Mouse (Mus musculus): ENCODE results near the gene Prim1. TPM values are rescaled to one million over a fixed set of nuclear protein-coding genes. Genes with fewer than 3 reads are reported as not detected.

Prim1 gene
- polyA plus RNA-seq, 1 experiment from 2014 or later: 61.6 TPM

DNA sequence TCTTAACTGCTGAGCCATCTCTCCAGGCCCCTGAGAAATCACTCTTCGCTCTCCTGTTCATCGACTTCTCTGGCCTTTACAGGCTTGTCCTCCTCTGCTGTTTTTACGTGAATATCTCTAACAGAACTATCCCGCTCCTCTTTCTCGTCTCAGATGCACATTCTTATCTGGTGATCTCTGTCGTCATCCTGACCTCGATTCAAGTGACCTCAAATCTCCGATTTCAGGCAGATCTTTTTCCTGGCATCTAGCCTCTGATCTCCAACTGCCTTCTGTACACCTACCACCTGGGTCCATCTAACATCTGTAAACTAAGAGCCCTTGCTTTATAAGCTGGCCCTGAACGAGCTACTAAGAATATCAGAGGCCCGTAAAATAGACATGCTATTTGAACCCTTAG is 10.1 kb upstream of the Prim1 start:
- H3K4me1 ChIP-seq: no peaks in the 10 kb centered on the region
- no peak overlapping the region for H3K27ac ChIP-seq (replicated peaks)
- no peaks in the 10 kb centered on the region for H3K27me3 ChIP-seq
- H3K4me3 ChIP-seq: no peak overlapping the region
- 87% methylated on average over 10 of the region's 10 CpGs for WGBS
- no peak overlapping the region for H3K9ac ChIP-seq (replicated peaks)
- ATAC-seq (replicated peaks): no peak
- H3K4me2 ChIP-seq (replicated peaks): no peak overlapping the region
- H3K36me3 ChIP-seq: no peaks in the 10 kb centered on the region
- H3K9me3 ChIP-seq: no peaks in the 10 kb centered on the region

DNA sequence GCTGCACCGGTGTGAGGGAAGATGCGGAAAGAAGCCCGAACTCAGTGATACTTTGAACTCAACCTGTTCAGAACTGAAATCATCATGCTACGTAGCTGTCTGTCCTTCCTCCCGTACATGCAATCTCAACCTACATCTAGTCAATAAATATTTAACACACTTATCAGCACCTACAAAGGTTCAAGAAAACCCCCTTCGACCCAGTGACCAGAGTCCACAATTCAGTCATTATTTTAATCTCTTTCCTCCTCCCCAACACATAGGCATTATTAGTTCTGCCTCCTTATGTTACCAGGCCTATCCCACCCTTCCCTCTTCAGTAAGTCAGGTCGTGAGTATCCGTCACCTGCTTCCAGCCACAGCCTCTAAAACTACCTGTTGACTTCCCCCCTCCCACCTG is 9.5 kb upstream of the Prim1 start:
- Histone ChIP-seq H3K27ac (replicated peaks) (no peak overlapping the region), H3K4me3 (no peak overlapping the region), H3K9ac (replicated peaks) (no peak overlapping the region), H3K4me2 (replicated peaks) (no peak overlapping the region), H3K4me1 (no peaks in the 10 kb centered on the region), H3K27me3 (no peaks in the 10 kb centered on the region), H3K9me3 (no peaks in the 10 kb centered on the region), H3K36me3 (no peaks in the 10 kb centered on the region)
- ATAC-seq (replicated peaks): no peak
- 90% methylated on average over 8 of the region's 8 CpGs for WGBS

DNA sequence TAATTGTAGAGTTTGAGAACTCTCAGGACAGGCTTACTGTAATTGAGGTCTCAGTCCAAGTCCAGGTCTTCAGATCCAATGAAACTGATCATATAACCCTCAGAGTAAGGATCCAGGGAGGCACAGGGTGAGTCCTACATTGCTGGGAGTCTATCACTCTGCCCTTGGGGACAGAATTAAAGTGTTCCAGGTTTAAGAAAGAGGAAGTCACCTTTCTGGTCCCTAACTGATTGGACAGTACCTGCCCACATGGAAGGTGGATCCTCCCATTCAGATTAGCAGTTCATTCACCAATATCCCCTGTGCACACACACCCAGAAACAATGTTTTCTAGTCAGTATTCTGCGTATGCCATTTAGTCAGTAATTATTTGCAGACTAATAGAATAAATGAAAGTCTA is 7.5 kb upstream of the Prim1 start, which contains the start of gene Hsd17b6:
TSS of gene Hsd17b6 (minus strand) at position 166 of the 400 bp plus-strand sequence.
- Histone ChIP-seq H3K9me3 (no peaks in the 10 kb centered on the region), H3K4me1 (no peaks in the 10 kb centered on the region), H3K27ac (replicated peaks) (no peak within 1 kb of the TSS), H3K4me3 (no peak within 1 kb of the TSS), H3K4me2 (replicated peaks) (no peak within 1 kb of the TSS), H3K27me3 (no peaks in the 10 kb centered on the region), H3K36me3 (no peaks in the 10 kb centered on the region), H3K9ac (replicated peaks) (no peak within 1 kb of the TSS)
- no peak for ATAC-seq (replicated peaks)
- WGBS: 83% methylated on average over 1 of the region's 1 CpGs

DNA sequence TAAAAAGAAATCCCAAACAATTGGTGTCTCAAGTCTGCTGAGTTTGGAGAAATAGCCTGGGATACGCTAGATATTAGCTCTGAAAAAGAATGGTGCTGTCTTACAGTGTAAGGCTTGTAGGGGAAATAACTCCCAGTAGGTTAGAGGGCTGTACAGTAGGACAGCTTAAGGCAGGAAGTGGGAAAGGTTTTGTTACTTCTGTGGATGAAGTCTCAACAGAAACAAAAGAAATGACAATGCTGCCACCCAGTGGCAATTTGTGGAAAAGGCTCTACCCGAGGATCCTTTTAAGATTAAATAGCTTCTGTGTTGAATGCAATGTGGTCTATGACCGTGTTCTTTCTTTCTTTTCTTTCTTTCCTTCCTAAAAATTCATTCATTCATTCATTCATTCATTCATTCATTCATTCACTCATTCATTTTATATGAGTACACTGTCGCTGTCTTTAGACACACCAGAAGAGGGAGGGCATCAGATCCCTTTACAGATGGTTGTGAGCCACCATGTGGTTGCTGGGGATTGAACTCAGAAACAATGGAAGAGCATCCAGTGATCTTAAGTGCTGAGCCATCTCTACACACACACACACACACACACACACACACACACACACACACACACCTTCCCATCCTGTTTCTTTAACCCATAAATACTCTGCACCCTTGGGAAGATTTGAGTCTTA is 6.6 kb upstream of the Prim1 start:
- H3K27ac ChIP-seq (replicated peaks): no peak overlapping the region
- 5% methylated on average over 4 of the region's 4 CpGs for WGBS
- peak; percentile 81 for ATAC-seq (replicated peaks)

DNA sequence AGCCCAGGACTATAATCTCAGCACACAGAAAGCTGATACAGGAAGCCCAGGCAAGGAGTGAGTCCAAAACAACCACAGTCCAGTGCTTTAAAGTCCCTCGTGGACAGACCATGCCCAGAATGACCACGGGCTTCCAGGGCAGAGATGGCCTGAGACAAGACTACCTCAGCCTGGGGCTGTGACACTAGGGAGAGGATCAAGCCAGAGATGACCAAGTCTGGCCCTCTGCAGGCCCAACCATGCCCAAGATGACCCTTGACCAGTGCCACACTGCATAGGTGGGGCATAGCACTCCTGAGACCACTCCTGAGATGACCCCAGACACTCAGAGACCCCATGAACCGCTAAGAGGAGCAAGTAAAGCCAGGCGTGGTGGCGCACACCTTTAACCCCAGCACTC is 5.2 kb upstream of the Prim1 start:
- WGBS: 78% methylated on average over 5 of the region's 5 CpGs
- no peaks in the 10 kb centered on the region for H3K36me3 ChIP-seq
- no peak overlapping the region for H3K27ac ChIP-seq (replicated peaks)
- no peak for ATAC-seq (replicated peaks)
- H3K27me3 ChIP-seq: no peaks in the 10 kb centered on the region
- no peaks in the 10 kb centered on the region for H3K4me1 ChIP-seq
- H3K9ac ChIP-seq (replicated peaks): no peak overlapping the region
- no peak overlapping the region for H3K4me2 ChIP-seq (replicated peaks)
- no peaks in the 10 kb centered on the region for H3K9me3 ChIP-seq
- H3K4me3 ChIP-seq: no peak overlapping the region

More for the DNA sequence above, 6.6 kb upstream of the Prim1 start:
- Histone ChIP-seq H3K4me3 (no peak overlapping the region), H3K27me3 (no peaks in the 10 kb centered on the region), H3K36me3 (no peaks in the 10 kb centered on the region), H3K4me1 (no peaks in the 10 kb centered on the region), H3K9ac (replicated peaks) (no peak overlapping the region), H3K4me2 (replicated peaks) (no peak overlapping the region), H3K9me3 (no peaks in the 10 kb centered on the region)

DNA sequence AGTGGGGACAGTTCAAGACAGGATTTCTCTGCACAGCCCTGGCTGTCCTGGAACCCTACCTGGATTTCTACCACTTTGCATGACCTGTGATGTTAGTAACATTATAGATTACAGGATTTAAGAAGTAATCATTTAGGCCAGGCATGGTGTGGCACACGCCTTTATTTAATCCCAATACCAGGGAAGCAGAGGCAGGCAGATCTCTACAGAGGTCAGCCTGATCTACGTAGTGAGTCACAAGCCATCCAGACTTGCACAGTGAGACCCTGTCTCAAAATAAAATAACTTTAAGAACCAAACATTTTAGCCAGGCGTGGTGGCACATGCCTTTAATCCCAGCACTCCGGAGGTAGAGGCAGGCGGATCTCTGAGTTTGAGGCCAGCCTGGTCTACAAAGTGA is 7.2 kb downstream of the Prim1 start:
- Histone ChIP-seq H3K36me3 (peaks cover 56% of the 10 kb centered on the region), H3K27me3 (no peaks in the 10 kb centered on the region), H3K4me1 (no peaks in the 10 kb centered on the region), H3K4me2 (replicated peaks) (no peak overlapping the region), H3K4me3 (no peak overlapping the region), H3K9ac (replicated peaks) (no peak overlapping the region), H3K9me3 (no peaks in the 10 kb centered on the region), H3K27ac (replicated peaks) (no peak overlapping the region)
- 95% methylated on average over 5 of the region's 5 CpGs for whole genome bisulfite sequencing
- ATAC-seq (replicated peaks): no peak

DNA sequence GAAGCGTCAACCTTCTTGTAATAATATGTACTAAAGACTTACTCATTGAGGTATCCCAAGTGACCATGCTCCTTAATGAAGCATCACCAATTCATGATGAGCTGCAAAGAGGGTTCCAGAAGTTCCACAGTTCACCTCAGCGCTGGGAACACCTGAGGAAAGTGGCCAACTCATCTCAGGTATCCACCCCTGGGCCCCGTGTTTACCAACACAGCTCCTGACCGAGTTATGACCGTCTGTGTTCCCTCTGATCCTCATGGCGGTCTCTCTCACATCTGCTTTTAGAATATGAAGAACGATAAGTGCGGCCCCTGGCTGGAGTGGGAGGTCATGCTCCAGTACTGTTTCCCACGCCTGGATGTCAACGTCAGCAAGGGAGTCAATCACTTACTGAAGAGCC is 8.5 kb downstream of the Prim1 start:
- H3K9ac ChIP-seq (replicated peaks): no peak overlapping the region
- no peak for ATAC-seq (replicated peaks)
- no peak overlapping the region for H3K4me2 ChIP-seq (replicated peaks)
- WGBS: 96% methylated on average over 10 of the region's 10 CpGs
- H3K4me3 ChIP-seq: no peak overlapping the region
- no peak overlapping the region for H3K27ac ChIP-seq (replicated peaks)
- no peaks in the 10 kb centered on the region for H3K4me1 ChIP-seq
- peaks cover 62% of the 10 kb centered on the region for H3K36me3 ChIP-seq
- H3K9me3 ChIP-seq: no peaks in the 10 kb centered on the region
- no peaks in the 10 kb centered on the region for H3K27me3 ChIP-seq

DNA sequence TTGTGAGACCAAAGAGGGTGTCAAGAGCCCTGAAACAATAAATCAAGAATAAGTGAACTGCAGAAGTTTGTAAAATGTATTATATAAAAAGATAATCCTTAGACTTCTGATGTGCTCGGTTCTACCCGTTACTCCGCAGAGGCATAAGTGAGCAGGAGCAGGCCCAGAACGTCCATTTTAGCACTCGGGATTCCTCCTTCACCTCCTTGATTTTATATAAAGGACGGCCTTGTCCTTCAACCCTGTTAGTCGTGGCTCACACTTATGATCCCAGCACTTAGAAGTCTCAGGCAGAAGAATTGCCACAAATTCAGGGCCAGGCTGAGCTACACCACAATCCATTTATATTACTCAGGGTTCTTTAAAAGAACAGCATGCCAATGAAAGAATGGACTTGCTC is 15.0 kb downstream of the Prim1 start:
- Histone ChIP-seq H3K36me3 (peaks cover 42% of the 10 kb centered on the region), H3K27me3 (no peaks in the 10 kb centered on the region), H3K9ac (replicated peaks) (no peak overlapping the region), H3K9me3 (no peaks in the 10 kb centered on the region), H3K27ac (replicated peaks) (no peak overlapping the region), H3K4me2 (replicated peaks) (no peak overlapping the region), H3K4me3 (no peak overlapping the region), H3K4me1 (peaks cover 5% of the 10 kb centered on the region)
- 95% methylated on average over 7 of the region's 7 CpGs for WGBS
- ATAC-seq (replicated peaks): no peak

DNA sequence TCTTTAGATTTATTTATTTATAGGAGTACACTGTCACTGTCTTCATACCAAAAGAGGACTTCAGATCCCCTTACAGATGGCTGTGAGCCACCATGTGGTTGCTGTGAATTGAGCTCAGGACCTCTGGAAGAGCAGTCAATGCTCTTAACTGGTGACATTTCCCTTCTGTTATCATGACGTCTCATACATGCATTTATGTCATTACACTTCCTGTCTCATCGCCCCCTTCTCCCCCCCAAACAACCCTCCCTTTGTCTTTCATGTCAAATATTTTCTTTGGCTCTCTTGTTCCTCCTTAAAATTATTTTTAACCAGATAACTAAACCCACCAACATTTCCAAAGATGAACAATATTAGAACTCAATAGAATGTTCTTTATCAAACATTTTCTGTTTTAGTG is 15.9 kb downstream of the Prim1 start:
- no peak overlapping the region for H3K9ac ChIP-seq (replicated peaks)
- H3K36me3 ChIP-seq: peaks cover 37% of the 10 kb centered on the region
- WGBS: 86% methylated on average over 2 of the region's 2 CpGs
- H3K4me3 ChIP-seq: no peak overlapping the region
- H3K4me1 ChIP-seq: peaks cover 6% of the 10 kb centered on the region
- no peaks in the 10 kb centered on the region for H3K9me3 ChIP-seq
- H3K4me2 ChIP-seq (replicated peaks): no peak overlapping the region
- H3K27ac ChIP-seq (replicated peaks): no peak overlapping the region
- no peaks in the 10 kb centered on the region for H3K27me3 ChIP-seq
- ATAC-seq (replicated peaks): no peak

DNA sequence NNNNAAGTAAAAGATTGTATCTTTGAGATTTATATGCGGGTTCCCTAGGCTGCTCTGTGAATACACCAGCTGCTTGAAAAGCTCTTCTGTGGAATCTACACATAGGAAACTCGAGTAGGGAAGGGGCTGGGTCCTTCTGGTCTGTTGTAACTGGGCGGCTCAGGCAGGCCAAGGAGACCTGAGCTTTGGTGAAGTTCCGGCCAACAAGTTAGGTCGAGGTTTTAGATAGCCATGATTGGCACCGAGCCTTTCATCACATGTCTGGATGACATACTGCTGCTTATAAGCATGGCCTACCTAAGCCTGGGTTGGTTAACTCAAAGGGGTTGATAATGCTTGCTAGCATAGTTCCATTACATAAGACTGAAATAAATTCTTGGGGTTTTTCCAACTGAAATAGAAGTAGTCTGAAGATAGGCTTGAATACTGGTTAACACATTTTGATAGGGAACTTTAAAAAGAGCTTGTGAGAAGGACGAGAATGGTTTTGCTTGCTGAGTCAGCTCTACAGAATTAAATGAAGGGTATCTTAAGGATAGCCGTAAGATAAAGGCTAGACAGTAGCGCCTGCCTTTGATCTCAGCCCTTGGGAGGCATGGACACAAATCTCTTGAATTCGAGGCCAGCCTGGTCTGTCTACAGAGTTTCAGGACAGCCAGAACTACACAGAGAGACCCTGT is 21.9 kb downstream of the Prim1 start:
- H3K9me3 ChIP-seq: no peaks in the 10 kb centered on the region
- no peak for ATAC-seq (replicated peaks)
- peak overlapping the region; percentile 95 for H3K27ac ChIP-seq (replicated peaks)
- no peaks in the 10 kb centered on the region for H3K27me3 ChIP-seq
- H3K4me2 ChIP-seq (replicated peaks): peak overlapping the region; percentile 89
- peaks cover 25% of the 10 kb centered on the region for H3K4me1 ChIP-seq
- H3K9ac ChIP-seq (replicated peaks): peak overlapping the region; percentile 95
- peak overlapping the region; percentile 86 for H3K4me3 ChIP-seq
- WGBS: 5% methylated on average over 10 of the region's 10 CpGs
- H3K36me3 ChIP-seq: peaks cover 14% of the 10 kb centered on the region

DNA sequence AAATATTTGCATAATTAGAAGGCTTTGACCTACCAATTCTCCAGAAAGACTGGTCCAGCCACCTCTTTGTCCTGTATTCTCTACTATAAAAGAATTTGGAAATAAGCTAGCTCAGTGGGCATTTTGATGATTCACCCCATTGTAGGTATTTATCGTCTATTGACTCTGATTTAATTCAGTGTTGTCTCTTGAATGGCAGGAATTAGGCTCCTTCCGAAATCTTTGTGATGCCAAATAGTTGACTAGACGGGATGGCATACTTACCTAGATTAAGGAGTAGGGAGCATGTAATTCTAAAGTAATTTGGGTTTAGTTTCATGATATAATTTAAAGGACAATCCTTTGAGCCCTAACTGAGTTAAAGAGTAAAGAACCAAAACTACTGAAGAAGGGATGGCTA is 23.0 kb downstream of the Prim1 start:
- no peak for ATAC-seq (replicated peaks)
- Histone ChIP-seq H3K9ac (replicated peaks) (0 out of 2 replicates have a peak overlapping the region, but pooled peaks have one; percentile 27), H3K4me3 (0 out of 2 replicates have a peak overlapping the region, but pooled peaks have one; percentile 5)

DNA sequence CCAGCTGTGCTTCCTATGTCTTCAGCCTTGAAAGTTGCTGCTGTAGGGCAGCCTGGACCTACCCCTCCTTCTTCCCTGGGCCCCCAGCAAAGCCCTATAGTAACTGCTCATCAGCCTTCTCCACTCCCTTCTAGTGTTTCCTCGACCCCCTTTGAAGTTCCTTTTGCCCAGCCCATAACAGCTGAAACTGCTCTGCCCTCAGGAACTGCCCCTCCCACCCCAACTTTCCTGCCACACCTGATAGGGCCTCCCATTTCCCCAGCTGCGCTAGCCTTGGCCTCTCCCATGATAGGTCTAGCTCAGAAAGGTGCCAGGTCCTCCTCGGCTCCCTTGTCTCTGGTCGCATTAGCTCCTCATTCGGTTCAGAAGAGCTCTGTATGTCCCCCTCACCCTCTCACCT is 24.2 kb downstream of the Prim1 start:
- Histone ChIP-seq H3K4me2 (replicated peaks) (no peak overlapping the region), H3K4me3 (no peak overlapping the region), H3K36me3 (peaks cover 19% of the 10 kb centered on the region), H3K4me1 (peaks cover 25% of the 10 kb centered on the region), H3K27ac (replicated peaks) (no peak overlapping the region), H3K27me3 (no peaks in the 10 kb centered on the region), H3K9me3 (no peaks in the 10 kb centered on the region), H3K9ac (replicated peaks) (no peak overlapping the region)
- ATAC-seq (replicated peaks): no peak
- 63% methylated on average over 5 of the region's 5 CpGs for WGBS

More for the DNA sequence above, 23.0 kb downstream of the Prim1 start:
- Histone ChIP-seq H3K4me2 (replicated peaks) (peak overlapping the region; percentile 16; the same call in 1 of the 2 replicates), H3K27ac (replicated peaks) (no peak overlapping the region), H3K4me1 (peaks cover 25% of the 10 kb centered on the region), H3K9me3 (no peaks in the 10 kb centered on the region), H3K36me3 (peaks cover 14% of the 10 kb centered on the region), H3K27me3 (no peaks in the 10 kb centered on the region)
- 45% methylated on average over 3 of the region's 3 CpGs for WGBS
